Mouse (Mus musculus) left cerebral cortex, postnatal 36 days (tissue): ENCODE data around the gene Foxn2. TPM values are rescaled to one million over a fixed set of nuclear protein-coding genes. Genes with fewer than 3 reads are reported as not detected.
A peak's percentile ranks its signal among the peaks of the same experiment; 100 is the strongest.

ENCODE experiments used
- DNase-seq, 2 experiments: peaks; one replicate each; pipeline ENCODE4 v3.0.0; 2021 to 2022; ENCODE audit warnings: low spot score in 2 of 2, mixed read lengths in 1 of 2
- intact Hi-C: fragments of 180-260 bp; cut with DNase I; formaldehyde crosslinking; loops from one replicate; pipeline ENCODE4 v1.15.1; 2025
- total RNA-seq, 2 experiments: library from RNA; stranded (reverse); gene quantifications; 2 replicates each; pipeline ENCODE4 v1.2.3; 2021

Foxn2 gene
- total RNA-seq, 2 experiments from 2014 or later, result 14.1 to 14.5 TPM

GRCm38 (mm10) chr17:88484951-88485350, 44.4 kb downstream of the Foxn2 start:
- DNase-seq, result no peak
- intact Hi-C loops, result no loop called here

- intact Hi-C loops, result no loop called here
- DNase-seq, result no peak
These were observed 50.0 kb downstream of the Foxn2 start for GRCm38 (mm10) chr17:88490546-88490945.

GRCm38 (mm10) chr17:88491366-88492106, 51.0 kb downstream of the Foxn2 start:
- DNase-seq, result no peak
- intact Hi-C loops, result no loop called here

GRCm38 (mm10) chr17:88492107-88492460, 51.6 kb downstream of the Foxn2 start:
- intact Hi-C loops, result no loop called here
- DNase-seq, result no peak

- no peak for DNase-seq
- intact Hi-C loops, result no loop called here
These were observed 53.0 kb downstream of the Foxn2 start for GRCm38 (mm10) chr17:88493551-88493950.

DNA sequence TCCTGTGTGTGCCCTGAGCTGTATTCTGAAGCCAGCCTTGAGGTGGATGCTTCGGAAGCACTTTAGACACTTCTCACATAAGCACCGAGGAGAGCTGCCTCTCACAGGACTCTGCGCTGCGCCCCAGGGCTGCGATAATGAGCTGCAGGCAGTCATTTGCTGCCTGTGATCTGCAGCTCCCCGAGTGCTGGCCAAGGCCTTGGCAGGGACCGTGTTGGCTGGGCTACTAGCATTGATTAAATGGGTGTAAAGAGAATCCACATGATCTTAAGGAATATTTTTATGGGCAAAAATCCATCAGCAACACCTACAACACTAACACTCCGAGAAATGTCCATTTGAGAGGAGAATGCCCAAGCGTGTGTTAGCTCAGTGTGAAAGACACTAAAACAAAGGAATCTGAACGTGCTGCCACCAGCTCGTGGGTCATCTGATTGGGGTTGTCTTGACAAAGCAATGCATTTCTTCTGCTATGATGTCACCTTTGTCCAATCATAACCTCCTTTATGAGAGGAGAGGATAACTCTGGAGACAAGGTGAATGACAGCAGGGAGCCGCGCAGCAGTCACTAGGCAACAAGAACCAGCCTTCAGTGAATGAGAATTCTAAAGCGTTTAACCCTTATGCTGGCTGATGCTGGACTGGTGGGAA, 53.7 kb downstream of the Foxn2 start:
- peak; percentile 38 to 42 for DNase-seq
- intact Hi-C loops, result no loop called here

DNA sequence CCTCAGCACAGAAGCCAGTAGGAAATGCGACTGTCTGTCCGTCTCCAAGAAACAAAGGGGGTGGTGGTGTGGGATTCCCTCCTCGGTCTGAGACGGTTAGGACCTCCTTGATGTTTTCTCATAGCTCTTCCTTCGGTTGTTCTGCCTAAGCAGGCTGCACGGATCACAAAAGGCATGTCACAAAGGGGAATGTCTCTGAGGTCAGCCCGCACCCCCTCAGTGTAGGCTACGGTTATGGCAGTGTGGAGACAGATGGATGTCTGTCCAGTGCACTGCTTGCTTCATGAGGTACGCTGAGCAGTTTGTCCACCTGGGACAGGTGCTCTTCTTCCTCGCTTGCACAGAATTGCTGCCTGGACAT, 54.2 kb downstream of the Foxn2 start:
- DNase-seq, result no peak
- intact Hi-C loops, result no loop called here

- no peak for DNase-seq
- intact Hi-C loops, result no loop called here
These were observed 57.7 kb downstream of the Foxn2 start for GRCm38 (mm10) chr17:88498090-88498682.

DNA sequence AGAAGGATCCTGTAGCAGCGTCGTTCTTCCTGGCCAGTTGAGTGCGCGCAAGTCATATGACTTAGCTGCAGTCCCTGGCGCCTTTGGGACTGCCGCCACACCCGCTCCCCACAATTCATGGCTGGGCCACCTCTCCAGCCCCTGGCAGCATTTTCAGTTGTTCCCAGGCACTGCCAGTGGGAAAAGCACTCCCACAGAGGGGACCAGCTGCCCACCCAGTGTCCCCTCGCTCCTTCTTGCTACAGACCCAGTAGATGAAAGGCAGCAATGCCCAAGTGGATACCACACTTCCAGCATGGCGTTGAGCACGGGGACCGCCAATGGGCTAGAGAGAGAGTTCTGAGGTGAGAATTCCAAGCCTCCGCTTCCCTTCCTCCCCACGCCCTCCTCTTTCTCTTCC, 63.5 kb downstream of the Foxn2 start:
- no peak for DNase-seq
- intact Hi-C loops, result no loop called here

DNA sequence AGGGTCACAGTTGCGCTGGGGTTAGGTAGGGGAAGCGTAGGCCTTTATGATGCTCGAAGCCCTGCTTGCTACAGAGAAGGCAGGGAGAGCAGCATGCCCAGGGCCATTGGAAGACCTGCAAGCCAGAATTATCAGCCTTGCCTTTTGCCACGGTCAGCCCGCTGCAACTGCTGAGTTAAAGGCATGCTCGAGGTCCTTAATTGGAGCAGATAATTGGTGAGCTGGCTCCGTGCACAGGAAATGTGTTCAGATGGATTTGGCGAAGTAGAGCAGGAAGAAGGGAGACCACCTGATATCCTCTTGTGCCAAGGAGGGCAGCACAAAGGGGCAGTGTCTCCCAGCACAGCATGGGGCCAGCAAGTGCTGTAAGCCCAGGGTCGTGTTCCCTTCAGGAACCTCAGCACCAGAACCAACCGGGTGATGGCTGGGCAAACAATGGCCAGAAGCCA, 64.8 kb downstream of the Foxn2 start:
- DNase-seq, result no peak
- intact Hi-C loops, result no loop called here

GRCm38 (mm10) chr17:88505941-88506340, 65.4 kb downstream of the Foxn2 start:
- intact Hi-C loops, result no loop called here

DNA sequence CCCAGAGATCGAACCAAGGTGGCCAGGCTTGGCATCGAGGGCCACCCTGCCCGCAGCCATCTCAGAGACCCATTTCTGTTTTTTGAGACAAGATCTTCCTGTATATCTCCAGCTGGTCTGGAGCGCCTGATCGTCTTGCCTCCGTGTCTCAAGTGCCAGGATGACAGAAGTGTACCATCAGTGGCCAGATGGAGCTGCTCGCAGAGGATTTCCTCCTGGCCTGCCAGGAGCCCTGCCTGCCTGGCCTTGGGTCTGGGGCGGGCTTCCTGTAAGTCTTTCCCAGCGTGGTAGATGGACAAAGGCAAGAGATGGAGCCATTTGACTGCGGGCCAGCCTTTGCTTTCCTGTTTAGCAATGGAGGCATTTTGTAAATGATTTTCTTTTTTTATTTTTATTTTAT, 66.9 kb downstream of the Foxn2 start:
- no peak for DNase-seq

More at GRCm38 (mm10) chr17:88505941-88506340, 65.4 kb downstream of the Foxn2 start:
- DNase-seq, result no peak

GRCm38 (mm10) chr17:88508846-88509508, 68.5 kb downstream of the Foxn2 start:
- intact Hi-C loops, result no loop called here
- no peak for DNase-seq

More for the DNA sequence above, 66.9 kb downstream of the Foxn2 start:
- intact Hi-C loops, result no loop called here

DNA sequence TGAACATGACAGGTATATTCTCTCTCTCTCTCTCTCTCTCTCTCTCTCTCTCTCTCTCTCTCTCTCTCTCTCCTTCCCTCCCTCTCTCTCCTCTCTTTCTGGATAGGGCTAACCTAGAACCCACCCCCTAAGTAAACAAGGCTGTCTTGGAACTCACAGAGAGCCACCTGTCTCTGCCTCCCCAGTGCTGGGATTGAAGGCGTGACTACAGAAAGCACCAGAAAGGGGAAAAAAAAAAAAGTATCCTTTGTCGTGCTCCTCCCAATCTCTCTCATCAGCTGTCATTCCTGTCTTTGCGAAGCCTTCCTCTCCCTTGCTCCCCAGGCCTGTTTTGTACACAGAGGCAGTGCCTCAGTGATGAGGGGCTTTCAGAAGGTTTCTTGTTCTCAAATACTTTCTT, 69.5 kb downstream of the Foxn2 start:
- intact Hi-C loops, result loop anchor here (2.0 to 10.0 kb wide), 4 partner anchors 225 to 485 kb away; partner anchors contain the start of gene Fbxo11
- DNase-seq, result no peak

DNA sequence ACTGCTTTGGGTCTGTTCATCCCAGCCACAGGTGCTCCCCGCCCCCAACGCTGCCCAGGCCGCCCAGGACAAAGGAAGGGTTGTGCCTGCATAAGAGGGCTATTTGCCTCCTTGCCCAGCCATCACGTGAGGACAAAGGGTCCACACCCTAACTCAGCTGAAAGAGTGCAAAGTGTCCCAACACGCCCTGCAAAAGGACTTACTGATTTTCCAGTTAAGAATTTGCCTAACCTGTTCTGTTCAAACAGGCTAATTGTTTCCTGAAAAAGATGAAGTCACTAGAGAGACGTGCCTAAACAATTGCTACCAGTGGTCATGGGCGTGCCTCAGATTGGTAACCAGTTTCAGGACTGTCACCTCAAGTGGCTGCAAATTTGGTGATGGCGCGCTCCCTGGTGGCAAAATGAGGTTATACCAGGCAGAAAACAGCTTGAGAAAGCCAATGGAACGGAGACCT, 70.6 kb downstream of the Foxn2 start:
- intact Hi-C loops, result loop anchor here (2.0 to 10.0 kb wide), 4 partner anchors 226 to 486 kb away; partner anchors contain the start of gene Fbxo11
- peak; percentile 49 to 67 for DNase-seq

DNA sequence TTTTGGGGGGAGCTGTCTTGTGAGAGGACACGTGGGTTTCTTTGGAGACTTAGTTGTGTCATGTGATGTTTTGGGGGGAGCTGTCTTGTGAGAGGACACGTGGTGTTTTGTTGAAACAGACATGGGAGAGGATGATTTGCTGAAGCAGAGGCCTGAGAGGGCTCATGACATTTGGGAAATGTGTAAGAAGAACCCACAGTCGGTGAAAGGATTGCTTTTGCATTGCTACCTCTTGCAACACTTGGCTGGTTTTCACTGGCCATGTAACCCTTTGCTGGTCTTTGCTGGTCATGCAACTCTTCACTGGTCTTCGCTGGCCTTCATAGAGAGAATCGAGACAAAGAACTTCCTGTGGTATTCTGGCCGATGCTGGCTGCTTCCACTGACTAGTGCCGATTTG, 76.0 kb downstream of the Foxn2 start:
- no peak for DNase-seq
- intact Hi-C loops, result loop anchor here (10.0 kb wide), 3 partner anchors 232 to 492 kb away; partner anchors contain the start of gene Fbxo11

DNA sequence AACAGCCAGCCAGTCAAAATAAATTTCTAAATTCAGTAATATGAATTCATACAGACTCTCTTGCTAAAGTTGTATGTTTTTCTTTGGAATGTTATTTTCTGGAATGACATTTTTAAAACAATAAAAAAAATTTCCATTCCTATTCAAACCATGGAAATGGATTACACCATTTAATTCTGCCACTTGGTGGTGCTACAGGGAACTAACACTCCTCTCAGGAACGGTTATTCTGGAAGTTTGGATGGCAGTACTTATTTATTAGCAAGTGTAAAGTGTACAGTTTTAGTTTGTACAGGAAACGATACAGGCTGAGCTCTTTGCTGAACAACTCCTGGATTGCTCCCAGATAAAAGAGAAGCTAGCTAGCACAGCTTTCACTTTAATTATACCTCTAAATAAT, 87.3 kb downstream of the Foxn2 start:
- intact Hi-C loops, result loop anchor here (2.0 to 5.0 kb wide), 2 partner anchors 113 to 270 kb away; no protein-coding TSS in a partner anchor
- DNase-seq, result no peak

DNA sequence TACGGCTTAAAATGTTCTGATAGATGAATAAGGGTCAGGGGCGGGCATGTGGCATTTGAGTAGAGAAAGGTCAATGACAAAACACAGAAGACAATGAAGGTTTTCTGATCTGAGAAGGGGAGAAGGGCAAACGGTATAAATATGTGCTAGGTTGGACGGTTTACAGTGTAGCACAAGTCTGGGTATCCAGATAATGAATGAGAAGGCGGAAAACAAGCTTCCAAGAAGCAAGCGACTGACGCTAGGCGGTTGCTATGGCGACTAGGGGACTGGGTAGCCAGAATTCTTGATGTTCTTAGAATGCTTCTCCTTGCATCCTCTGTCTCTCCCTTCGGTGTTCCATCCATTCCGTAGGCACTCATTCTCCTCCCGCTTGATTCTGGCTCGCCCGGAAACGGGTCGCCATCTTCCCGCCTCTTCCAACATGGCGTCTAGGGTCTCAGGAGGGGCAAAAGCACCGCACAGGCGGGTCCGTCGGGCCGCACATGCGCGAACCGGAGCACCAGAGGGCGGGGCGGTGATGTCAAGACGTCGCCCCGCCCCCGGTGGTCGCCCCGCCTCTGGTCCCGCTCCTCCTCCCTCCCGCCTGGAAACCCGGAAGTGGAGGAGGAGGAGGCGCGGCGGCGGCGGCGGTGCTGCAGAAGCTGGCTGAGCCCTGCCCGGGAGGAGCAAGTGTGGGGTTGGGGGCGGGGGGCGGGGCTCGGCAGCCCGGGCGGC, 89.2 kb downstream of the Foxn2 start, which contains the start of gene Ppp1r21:
TSS of gene Ppp1r21 (plus strand) at position 600 of the 717 bp plus-strand sequence.
- peak; percentile 97 to 99 for DNase-seq
- intact Hi-C loops, result loop anchor here (2.0 to 5.0 kb wide), 2 partner anchors 272 to 465 kb away; partner anchors contain the start of gene Fbxo11

- DNase-seq, result no peak
- intact Hi-C loops, result loop anchor here (2.0 kb wide), 1 partner anchor 465 kb away; the partner anchor contains the start of gene Fbxo11
These were observed 89.7 kb downstream of the Foxn2 start for GRCm38 (mm10) chr17:88530236-88530619.
